Mouse (Mus musculus) urinary bladder, postnatal 36 days (tissue): ENCODE results near the gene Golga4.

Source experiments
- DNase-seq, 2 experiments: peaks; one replicate each; pipeline ENCODE4 v3.0.0; 2022; ENCODE audit warnings: low spot score in 2 of 2, mixed read lengths in 1 of 2

Golga4 gene

GRCm38 (mm10) chr9:118506020-118506403 lies at the start of gene Golga4:
TSS of gene Golga4 (plus strand) at chr9:118506267.
- peak; percentile 87 to 89 for DNase-seq

- no peak for DNase-seq
These were observed 49.7 kb upstream of the Golga4 start for GRCm38 (mm10) chr9:118456405-118456804.

GRCm38 (mm10) chr9:118458039-118458438 lies 48.0 kb upstream of the Golga4 start:
- no peak for DNase-seq

- DNase-seq: no peak
These were observed 42.0 kb upstream of the Golga4 start for GRCm38 (mm10) chr9:118464031-118464430.

- no peak for DNase-seq
These were observed 37.8 kb upstream of the Golga4 start for GRCm38 (mm10) chr9:118468301-118468700.

- no peak for DNase-seq
These were observed 36.8 kb upstream of the Golga4 start for GRCm38 (mm10) chr9:118469272-118469671.

- no peak for DNase-seq
These were observed 34.8 kb upstream of the Golga4 start for GRCm38 (mm10) chr9:118471296-118471695.

GRCm38 (mm10) chr9:118476211-118476765 lies 29.8 kb upstream of the Golga4 start:
- DNase-seq: no peak

GRCm38 (mm10) chr9:118476766-118477271 lies 29.2 kb upstream of the Golga4 start:
- no peak for DNase-seq

GRCm38 (mm10) chr9:118477281-118477931 lies 28.7 kb upstream of the Golga4 start:
- peak in 1 of 2 experiments; percentile 8 for DNase-seq

- DNase-seq: no peak
These were observed 28.1 kb upstream of the Golga4 start, which contains the start of gene Eomes for GRCm38 (mm10) chr9:118477961-118478360. TSS of gene Eomes (plus strand) at chr9:118478212.

GRCm38 (mm10) chr9:118478458-118478838 lies 27.6 kb upstream of the Golga4 start:
- DNase-seq: peak in 1 of 2 experiments; percentile 13

- DNase-seq: no peak
These were observed 27.1 kb upstream of the Golga4 start for GRCm38 (mm10) chr9:118478839-118479507.

- no peak for DNase-seq
These were observed 26.4 kb upstream of the Golga4 start for GRCm38 (mm10) chr9:118479508-118480291.

- DNase-seq: no peak
These were observed 25.8 kb upstream of the Golga4 start for GRCm38 (mm10) chr9:118480292-118480690.

GRCm38 (mm10) chr9:118482210-118482609 lies 23.9 kb upstream of the Golga4 start:
- no peak for DNase-seq

GRCm38 (mm10) chr9:118486361-118487095 lies 19.5 kb upstream of the Golga4 start:
- no peak for DNase-seq

- DNase-seq: no peak
These were observed 19.0 kb upstream of the Golga4 start for GRCm38 (mm10) chr9:118487096-118487395.

GRCm38 (mm10) chr9:118487636-118488035 lies 18.4 kb upstream of the Golga4 start:
- no peak for DNase-seq

- peak in 1 of 2 experiments; percentile 38 for DNase-seq
These were observed 17.8 kb upstream of the Golga4 start for GRCm38 (mm10) chr9:118488138-118488895.
